Mouse (Mus musculus): ENCODE measurements around the gene Masp1. TPM values are rescaled to one million over a fixed set of nuclear protein-coding genes. Genes with fewer than 3 reads are reported as not detected.

The Masp1 gene
- not detected in 2 replicates for polyA plus RNA-seq (2012)

DNA sequence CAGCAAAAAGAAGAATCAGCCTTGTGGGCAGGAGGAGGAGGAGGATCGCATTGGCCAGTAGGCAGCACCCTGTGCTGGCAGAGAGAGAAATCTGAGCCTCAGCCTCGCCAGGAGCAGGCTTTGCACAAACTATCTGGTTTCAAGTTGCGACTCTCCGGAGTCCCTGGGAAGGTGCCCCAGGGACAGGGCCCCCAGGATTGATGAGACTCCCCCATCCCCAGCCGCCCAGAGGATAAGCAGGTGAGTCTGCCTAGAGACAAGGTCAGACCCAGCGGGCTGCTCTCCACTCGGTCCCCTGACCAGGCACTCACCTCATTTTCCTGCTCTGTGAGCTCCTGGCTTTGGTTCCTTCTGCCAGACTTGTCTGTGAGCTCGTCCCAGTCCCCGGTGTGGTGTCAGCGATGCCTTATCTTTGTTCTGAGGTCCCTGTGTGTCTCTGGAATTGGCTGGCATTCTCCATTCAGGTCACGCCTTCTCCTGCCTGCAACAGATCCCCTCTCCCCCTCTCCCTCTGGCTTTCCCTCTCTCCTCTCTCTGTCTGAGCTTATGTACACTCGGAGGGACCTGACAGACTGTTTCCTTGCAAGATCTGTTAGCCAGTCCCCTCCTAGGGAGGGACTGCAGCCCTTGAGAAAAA, at the start of gene Masp1, which contains the start of gene Rtp4:
Gene Masp1, minus strand, starts transcription at position 581 of the 637 bp plus-strand sequence.
Gene Rtp4, plus strand, starts transcription at position 57 of the 637 bp plus-strand sequence.
- peaks cover 4% of the 10 kb centered on the region; the same call in 1 of the 2 replicates for H3K27me3 ChIP-seq (ENCODE audit: control insufficient read depth)
- no peaks in the 10 kb centered on the region for H3K9me3 ChIP-seq (ENCODE audit: control insufficient read depth, low read length)
- H3K4me1 ChIP-seq (ENCODE audit: control insufficient read depth), result no peaks in the 10 kb centered on the region
- TF ChIP-seq TAL1 (IDR thresholded peaks at IDR 0.05; ENCODE audit: low read length), result no peak
- no peaks in the 10 kb centered on the region for H3K36me3 ChIP-seq (ENCODE audit: control insufficient read depth)
- peak within 1 kb of the TSS; percentile 46 for H3K4me3 ChIP-seq (replicated peaks)

DNA sequence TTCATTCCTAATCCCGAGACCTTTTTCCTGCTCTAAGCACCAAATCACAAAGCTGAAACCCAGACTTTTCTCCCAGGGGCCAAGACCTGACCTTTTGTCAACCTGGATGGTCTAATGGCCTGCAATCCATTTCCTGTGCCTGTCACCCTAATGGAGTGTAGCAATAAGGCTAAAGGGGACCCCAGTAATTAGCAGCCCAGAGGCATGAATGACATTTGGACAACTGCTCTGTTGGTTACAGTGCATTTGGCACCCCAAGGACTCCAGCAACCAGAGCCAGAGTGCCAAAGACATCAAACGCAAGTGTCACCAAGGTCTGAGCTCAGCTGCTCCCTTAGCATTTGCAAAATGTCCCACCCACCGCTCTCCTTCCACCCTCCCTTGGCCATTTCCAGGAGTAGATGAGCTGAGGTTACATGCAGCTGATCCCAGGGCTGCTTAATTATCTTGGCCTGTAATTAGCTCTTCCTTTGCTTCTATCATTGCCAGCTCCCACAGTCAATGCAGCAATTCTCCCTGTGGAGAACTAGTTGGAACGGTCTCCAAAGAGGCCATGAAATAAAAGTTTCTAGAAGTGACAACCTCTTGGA, 47.8 kb upstream of the Masp1 start:
- no peaks in the 10 kb centered on the region for H3K9me3 ChIP-seq (ENCODE audit: control insufficient read depth, low read length)
- no peaks in the 10 kb centered on the region for H3K4me1 ChIP-seq (ENCODE audit: control insufficient read depth)
- H3K36me3 ChIP-seq (ENCODE audit: control insufficient read depth), result no peaks in the 10 kb centered on the region
- no peaks in the 10 kb centered on the region for H3K27me3 ChIP-seq (ENCODE audit: control insufficient read depth)
- TF ChIP-seq TAL1 (IDR thresholded peaks at IDR 0.05; ENCODE audit: low read length) (no peak), GATA1 (IDR thresholded peaks at IDR 0.05; ENCODE audit: low read length) (no peak)
- no peak overlapping the region for H3K4me3 ChIP-seq (replicated peaks)

DNA sequence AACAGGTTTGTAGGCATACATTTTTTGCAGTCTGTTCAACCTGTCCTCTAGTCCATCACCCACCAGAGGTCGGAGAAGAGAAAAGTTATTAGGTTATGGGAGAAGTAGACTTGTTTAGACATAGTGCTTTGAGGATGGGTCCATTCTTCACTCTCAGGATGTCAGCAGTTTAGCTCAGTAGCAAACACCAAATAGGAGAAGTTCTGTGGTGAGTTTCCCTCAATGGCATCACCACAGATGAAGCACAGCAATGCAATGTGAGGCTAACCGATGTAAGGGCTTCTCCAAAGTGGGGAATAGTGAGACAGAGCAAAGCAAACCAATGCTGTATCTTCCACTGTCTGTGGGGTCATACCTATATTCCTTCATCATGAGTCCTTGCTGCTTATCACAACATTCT, 37.1 kb upstream of the Masp1 start:
- no peaks in the 10 kb centered on the region for H3K36me3 ChIP-seq (ENCODE audit: control insufficient read depth)
- no peaks in the 10 kb centered on the region for H3K27me3 ChIP-seq (ENCODE audit: control insufficient read depth)
- H3K4me3 ChIP-seq (replicated peaks), result no peak overlapping the region
- TF ChIP-seq TAL1 (IDR thresholded peaks at IDR 0.05; ENCODE audit: low read length) (no peak), GATA1 (IDR thresholded peaks at IDR 0.05; ENCODE audit: low read length) (no peak)
- H3K9me3 ChIP-seq (ENCODE audit: control insufficient read depth, low read length), result no peaks in the 10 kb centered on the region
- no peaks in the 10 kb centered on the region for H3K4me1 ChIP-seq (ENCODE audit: control insufficient read depth)

DNA sequence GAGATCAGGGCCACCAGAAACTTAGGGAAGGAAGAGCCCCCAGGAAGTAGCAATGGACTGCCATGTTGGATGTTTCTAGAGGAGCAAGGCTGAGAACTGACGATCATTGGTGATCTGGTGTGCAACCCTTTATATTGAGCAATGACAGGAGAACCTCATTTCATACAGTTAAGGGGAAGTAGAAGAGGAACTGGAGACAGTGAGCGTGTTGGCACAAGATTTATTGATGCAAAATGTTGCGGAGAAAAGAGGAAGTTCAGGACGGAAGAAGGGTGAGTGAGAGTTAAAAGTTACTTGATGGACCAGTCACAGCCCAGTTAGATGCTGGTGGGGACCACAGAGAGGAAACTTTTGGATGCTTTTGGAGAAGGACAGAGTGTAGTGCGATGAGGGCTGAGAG, 36.6 kb upstream of the Masp1 start:
- no peak for TF ChIP-seq TAL1 (IDR thresholded peaks at IDR 0.05; ENCODE audit: low read length)
- TF ChIP-seq GATA1 (IDR thresholded peaks at IDR 0.05; ENCODE audit: low read length), result no peak
- Histone ChIP-seq H3K4me1 (ENCODE audit: control insufficient read depth) (no peaks in the 10 kb centered on the region), H3K4me3 (replicated peaks) (no peak overlapping the region), H3K36me3 (ENCODE audit: control insufficient read depth) (no peaks in the 10 kb centered on the region), H3K27me3 (ENCODE audit: control insufficient read depth) (no peaks in the 10 kb centered on the region), H3K9me3 (ENCODE audit: control insufficient read depth, low read length) (no peaks in the 10 kb centered on the region)

DNA sequence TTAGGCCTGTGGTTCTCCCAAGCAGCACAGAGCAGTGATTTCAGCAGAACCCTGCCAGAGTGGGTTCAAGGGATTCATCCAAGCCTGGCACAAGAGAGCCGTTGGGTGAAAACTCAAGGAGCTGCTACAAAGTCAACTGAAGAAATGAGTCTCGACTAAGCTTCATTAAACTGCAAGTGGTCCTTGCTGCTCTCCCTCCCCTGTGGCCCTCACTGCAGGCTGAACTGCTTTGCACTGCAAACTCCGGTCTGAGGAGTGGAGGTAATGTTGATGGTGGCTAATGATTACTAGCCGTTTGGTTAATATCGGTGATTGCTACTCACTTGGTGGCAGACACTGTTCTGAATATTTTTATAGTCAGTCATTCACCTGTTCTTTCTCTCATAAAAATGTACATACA, 34.1 kb upstream of the Masp1 start:
- TF ChIP-seq GATA1 (IDR thresholded peaks at IDR 0.05; ENCODE audit: low read length) (no peak), TAL1 (IDR thresholded peaks at IDR 0.05; ENCODE audit: low read length) (no peak)
- Histone ChIP-seq H3K4me1 (ENCODE audit: control insufficient read depth) (no peaks in the 10 kb centered on the region), H3K36me3 (ENCODE audit: control insufficient read depth) (no peaks in the 10 kb centered on the region), H3K9me3 (ENCODE audit: control insufficient read depth, low read length) (no peaks in the 10 kb centered on the region), H3K4me3 (replicated peaks) (no peak overlapping the region), H3K27me3 (ENCODE audit: control insufficient read depth) (no peaks in the 10 kb centered on the region)

DNA sequence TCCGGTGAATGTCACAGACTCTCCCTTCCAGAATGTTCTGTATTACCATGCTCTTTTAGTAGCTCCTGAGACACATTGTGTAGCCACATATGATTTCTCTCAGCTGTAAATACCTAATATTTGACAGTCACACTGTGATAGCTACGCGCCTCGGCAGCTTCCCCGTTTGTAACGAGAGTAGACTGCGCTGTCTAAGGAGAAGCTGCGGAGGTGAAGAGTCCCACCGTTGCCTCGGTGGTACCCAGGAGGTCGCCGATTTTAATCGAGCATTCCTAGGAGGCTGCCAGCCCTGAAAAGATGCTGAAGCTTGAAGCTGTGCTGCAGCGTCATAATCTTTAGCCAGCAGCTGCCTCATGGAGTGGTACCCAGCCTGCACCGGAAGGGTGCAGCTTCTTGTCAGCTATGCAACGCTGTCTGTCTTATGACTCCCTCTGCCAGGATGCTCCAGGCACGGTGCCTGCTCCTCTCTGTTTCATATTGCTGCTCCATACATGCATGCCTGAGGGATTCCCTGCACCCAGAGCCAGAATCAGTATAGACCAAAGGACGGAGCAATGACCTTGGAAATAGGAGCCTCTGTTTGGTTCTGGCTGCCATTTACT, 30.5 kb upstream of the Masp1 start:
- TF ChIP-seq TAL1 (IDR thresholded peaks at IDR 0.05; ENCODE audit: low read length), result no peak
- no peak for TF ChIP-seq GATA1 (IDR thresholded peaks at IDR 0.05; ENCODE audit: low read length)
- H3K36me3 ChIP-seq (ENCODE audit: control insufficient read depth), result no peaks in the 10 kb centered on the region

DNA sequence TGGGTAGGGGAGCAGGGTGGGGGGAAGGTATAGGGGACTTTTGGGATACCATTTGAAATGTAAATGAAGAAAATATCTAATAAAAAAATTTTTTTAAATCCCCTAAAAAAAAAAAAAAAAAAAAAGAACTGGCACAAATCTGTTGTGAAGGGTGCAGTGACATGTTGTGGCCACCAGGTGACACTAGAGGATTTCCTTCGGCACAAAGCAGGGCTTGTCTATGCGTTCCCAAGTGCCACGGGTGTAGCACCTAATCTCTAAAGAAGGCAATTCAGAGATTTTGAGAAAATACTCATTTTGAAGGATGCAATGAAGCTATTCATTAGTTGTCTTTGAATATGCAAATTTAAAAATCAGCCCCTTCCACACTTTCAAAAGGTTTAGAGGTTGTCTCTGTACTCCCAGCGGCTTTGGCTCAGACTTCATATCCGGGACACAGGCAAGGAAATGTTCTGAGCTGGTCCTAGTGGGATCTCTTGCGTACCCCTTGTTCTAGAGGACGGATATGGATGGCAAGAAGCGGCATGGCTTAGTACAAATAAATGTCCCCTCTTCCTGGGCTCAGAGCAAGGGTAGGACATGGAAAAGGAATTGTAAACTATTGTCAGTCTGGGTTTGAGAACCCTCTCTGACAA, 29.8 kb upstream of the Masp1 start:
- no peaks in the 10 kb centered on the region for H3K9me3 ChIP-seq (ENCODE audit: control insufficient read depth, low read length)
- TF ChIP-seq GATA1 (IDR thresholded peaks at IDR 0.05; ENCODE audit: low read length) (no peak), TAL1 (IDR thresholded peaks at IDR 0.05; ENCODE audit: low read length) (no peak)

More for the DNA sequence above, 30.5 kb upstream of the Masp1 start:
- no peak overlapping the region for H3K4me3 ChIP-seq (replicated peaks)
- H3K9me3 ChIP-seq (ENCODE audit: control insufficient read depth, low read length), result no peaks in the 10 kb centered on the region
- H3K4me1 ChIP-seq (ENCODE audit: control insufficient read depth), result no peaks in the 10 kb centered on the region
- H3K27me3 ChIP-seq (ENCODE audit: control insufficient read depth), result no peaks in the 10 kb centered on the region

DNA sequence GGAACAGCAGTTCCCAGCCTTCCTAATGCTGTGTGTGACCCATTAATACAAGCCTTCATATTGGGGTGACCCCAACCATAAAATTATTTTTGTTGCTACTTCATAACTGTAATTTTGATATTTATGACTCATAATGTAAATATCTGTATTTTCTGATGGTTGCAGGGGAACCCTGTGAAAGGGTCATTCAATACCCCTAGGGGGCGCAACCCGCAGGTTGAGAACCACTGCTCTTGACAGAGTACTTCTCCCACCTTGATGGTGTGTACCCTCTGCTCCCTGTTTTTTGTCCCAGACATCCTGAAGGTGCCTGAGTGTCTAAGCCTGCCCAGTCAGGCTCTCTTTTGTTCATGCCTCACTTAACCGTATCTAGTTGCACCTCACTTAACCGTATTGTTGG, 27.2 kb upstream of the Masp1 start:
- no peak for TF ChIP-seq GATA1 (IDR thresholded peaks at IDR 0.05; ENCODE audit: low read length)
- TF ChIP-seq TAL1 (IDR thresholded peaks at IDR 0.05; ENCODE audit: low read length), result no peak
- H3K27me3 ChIP-seq (ENCODE audit: control insufficient read depth), result no peaks in the 10 kb centered on the region
- H3K4me3 ChIP-seq (replicated peaks), result no peak overlapping the region
- H3K9me3 ChIP-seq (ENCODE audit: control insufficient read depth, low read length), result no peaks in the 10 kb centered on the region
- no peaks in the 10 kb centered on the region for H3K4me1 ChIP-seq (ENCODE audit: control insufficient read depth)
- H3K36me3 ChIP-seq (ENCODE audit: control insufficient read depth), result no peaks in the 10 kb centered on the region

More for the DNA sequence above, 29.8 kb upstream of the Masp1 start:
- Histone ChIP-seq H3K4me1 (ENCODE audit: control insufficient read depth) (no peaks in the 10 kb centered on the region), H3K27me3 (ENCODE audit: control insufficient read depth) (no peaks in the 10 kb centered on the region), H3K36me3 (ENCODE audit: control insufficient read depth) (no peaks in the 10 kb centered on the region), H3K4me3 (replicated peaks) (no peak overlapping the region)

DNA sequence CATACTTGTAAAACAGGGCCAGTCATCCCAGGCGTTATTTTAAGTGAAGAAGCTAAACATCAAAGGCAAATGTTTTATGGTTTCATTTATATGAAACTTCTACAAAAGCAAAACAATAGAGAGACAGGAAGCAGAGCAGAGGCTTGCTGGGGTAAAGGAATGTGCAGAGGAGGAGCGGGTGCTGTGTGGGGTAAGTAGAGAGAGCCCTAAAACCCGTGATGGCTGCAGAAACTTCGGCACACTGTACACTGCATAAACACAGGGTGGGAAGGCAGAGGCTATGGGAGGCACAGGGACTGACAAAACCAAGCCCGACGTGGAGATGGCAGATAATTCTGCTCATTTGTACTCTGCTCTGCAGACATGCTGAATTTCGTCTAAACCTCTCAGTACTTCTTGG, 23.7 kb upstream of the Masp1 start:
- Histone ChIP-seq H3K27me3 (ENCODE audit: control insufficient read depth) (no peaks in the 10 kb centered on the region), H3K4me3 (replicated peaks) (no peak overlapping the region), H3K9me3 (ENCODE audit: control insufficient read depth, low read length) (no peaks in the 10 kb centered on the region), H3K4me1 (ENCODE audit: control insufficient read depth) (no peaks in the 10 kb centered on the region), H3K36me3 (ENCODE audit: control insufficient read depth) (no peaks in the 10 kb centered on the region)
- TF ChIP-seq TAL1 (IDR thresholded peaks at IDR 0.05; ENCODE audit: low read length) (no peak), GATA1 (IDR thresholded peaks at IDR 0.05; ENCODE audit: low read length) (no peak)

All from erythroblast, embryonic 14.5 days (primary cell).